Mouse (Mus musculus) hindbrain, embryonic 11.5 days (tissue): ENCODE measurements at regions not wholly inside any gene's neighbourhood (a gene's known extent, or its start where the extent isn't known, plus 50 kb on each side); places are given as distances from the start of the nearest gene placed in this dataset.

ENCODE experiments used
- ATAC-seq: fragments of 200-750 bp; cut with Nextera tagmentation; 2 replicates; pipeline ENCODE4 v1.8.0; 2017; ENCODE audit warnings: mild to moderate bottlenecking, moderate TSS enrichment, moderate library complexity; ENCODE audit not compliant: low FRiP score
- DNase-seq: peaks from one replicate; pipeline ENCODE4 v3.0.0-alpha.2; 2015; ENCODE audit warnings: low spot score
- H3K27ac ChIP-seq: fragments of 300-500 bp; sonication (generic); 2 replicates; pipeline ENCODE4 v1.5.1; 2014; ENCODE audit warnings: mild to moderate bottlenecking, low read depth, low read length
- H3K27me3 ChIP-seq: fragments of 300-500 bp; sonication (generic); 2 replicates; pipeline ENCODE4 v1.6.1; 2014; ENCODE audit warnings: mild to moderate bottlenecking, low read length, moderate library complexity, mixed read lengths; ENCODE audit not compliant: control insufficient read depth, insufficient read depth
- H3K36me3 ChIP-seq: fragments of 300-500 bp; sonication (generic); 2 replicates; pipeline ENCODE4 v1.6.1; 2014; ENCODE audit warnings: mild to moderate bottlenecking, low read length, moderate library complexity, mixed read lengths; ENCODE audit not compliant: control insufficient read depth, insufficient read depth
- H3K4me1 ChIP-seq: fragments of 300-500 bp; sonication (generic); replicated peaks from 2 replicates; pipeline ENCODE4 v1.6.1; 2014; ENCODE audit warnings: low read length, mixed read lengths; ENCODE audit not compliant: control insufficient read depth, insufficient read depth
- H3K4me2 ChIP-seq: fragments of 300-500 bp; sonication (generic); replicated peaks from 2 replicates; pipeline ENCODE4 v1.6.1; 2014; ENCODE audit warnings: mild to moderate bottlenecking, low read depth, low read length
- H3K4me3 ChIP-seq: fragments of 300-500 bp; sonication (generic); 2 replicates; pipeline ENCODE4 v1.5.1; 2014; ENCODE audit warnings: low read depth, low read length
- H3K9ac ChIP-seq: fragments of 300-500 bp; sonication (generic); 2 replicates; pipeline ENCODE4 v1.6.1; 2014; ENCODE audit warnings: low read depth, low read length
- H3K9me3 ChIP-seq: fragments of 300-500 bp; sonication (generic); 2 replicates; pipeline ENCODE4 v1.6.1; 2016; ENCODE audit warnings: low read length; ENCODE audit not compliant: control insufficient read depth
- WGBS: fragments of 180-500 bp; shearing (Covaris S2); extraction: QIAGEN DNeasy Blood & Tissue Kit; methylation state at CpG from one replicate; pipeline ENCODE4 v1.1.7; 2014; 5-methylcytosine and 5-hydroxymethylcytosine counted together

GRCm38 (mm10) chr1:77109861-77110785 lies 404.8 kb downstream of the Epha4 start:
- Histone ChIP-seq H3K4me1 (no peaks in the 10 kb centered on the region), H3K4me2 (no peak overlapping the region), H3K27ac (no peak overlapping the region), H3K27me3 (no peaks in the 10 kb centered on the region), H3K9ac (no peak overlapping the region), H3K9me3 (no peaks in the 10 kb centered on the region), H3K4me3 (no peak overlapping the region), H3K36me3 (no peaks in the 10 kb centered on the region)
- ATAC-seq (no peak), DNase-seq (no peak)
- 67% methylated on average over 6 of the region's 6 CpGs for WGBS

GRCm38 (mm10) chr1:77128411-77128810 lies 386.5 kb downstream of the Epha4 start:
- Histone ChIP-seq H3K27me3 (no peaks in the 10 kb centered on the region), H3K4me3 (no peak overlapping the region), H3K9ac (no peak overlapping the region), H3K27ac (no peak overlapping the region), H3K36me3 (no peaks in the 10 kb centered on the region), H3K4me1 (no peaks in the 10 kb centered on the region), H3K9me3 (no peaks in the 10 kb centered on the region), H3K4me2 (no peak overlapping the region)
- ATAC-seq (no peak), DNase-seq (no peak)
- 63% methylated on average over 3 of the region's 3 CpGs for WGBS

GRCm38 (mm10) chr1:77137663-77138062 lies 377.2 kb downstream of the Epha4 start:
- Histone ChIP-seq H3K4me1 (no peaks in the 10 kb centered on the region), H3K9me3 (no peaks in the 10 kb centered on the region), H3K4me2 (no peak overlapping the region), H3K9ac (no peak overlapping the region), H3K36me3 (no peaks in the 10 kb centered on the region), H3K27me3 (no peaks in the 10 kb centered on the region), H3K4me3 (no peak overlapping the region), H3K27ac (no peak overlapping the region)
- DNase-seq, result peak; percentile 21
- 13% methylated on average over 6 of the region's 6 CpGs for WGBS
- ATAC-seq, result no peak

DNA sequence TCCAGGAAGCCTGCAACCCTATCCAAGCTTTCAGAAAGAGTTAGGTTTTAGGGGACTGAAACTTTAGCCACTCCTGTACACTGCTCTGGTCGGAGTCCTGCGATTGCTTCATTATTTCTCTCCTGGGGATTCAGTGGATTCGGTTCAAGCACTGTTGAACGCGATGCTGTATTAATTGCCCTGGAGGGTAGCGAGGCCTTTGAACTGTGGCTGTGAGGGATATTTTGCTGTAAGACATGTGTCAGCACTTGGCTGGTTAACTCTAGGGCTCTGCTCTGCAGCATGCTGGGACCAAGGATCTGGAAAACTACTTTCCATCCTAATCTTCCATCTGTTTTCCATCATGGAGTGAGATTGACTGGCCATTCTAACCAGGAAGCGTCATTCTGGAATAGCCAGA lies 374.0 kb downstream of the Epha4 start:
- DNase-seq, result peak; percentile 27
- Histone ChIP-seq H3K9ac (no peak overlapping the region), H3K4me3 (no peak overlapping the region), H3K9me3 (no peaks in the 10 kb centered on the region), H3K36me3 (no peaks in the 10 kb centered on the region), H3K27me3 (no peaks in the 10 kb centered on the region), H3K4me2 (no peak overlapping the region), H3K27ac (no peak overlapping the region), H3K4me1 (no peaks in the 10 kb centered on the region)
- ATAC-seq, result no peak
- 55% methylated on average over 7 of the region's 7 CpGs for WGBS

- Histone ChIP-seq H3K36me3 (no peaks in the 10 kb centered on the region), H3K27me3 (no peaks in the 10 kb centered on the region), H3K27ac (no peak overlapping the region), H3K9ac (no peak overlapping the region), H3K4me3 (no peak overlapping the region), H3K4me1 (no peaks in the 10 kb centered on the region), H3K4me2 (no peak overlapping the region), H3K9me3 (no peaks in the 10 kb centered on the region)
- 91% methylated on average over 4 of the region's 4 CpGs for WGBS
- no peak for ATAC-seq
- no peak for DNase-seq
Observed at GRCm38 (mm10) chr1:77148052-77148451, 366.8 kb downstream of the Epha4 start.

- H3K4me3 ChIP-seq, result no peak overlapping the region
- no peak overlapping the region for H3K9ac ChIP-seq
- no peak for ATAC-seq
- H3K4me2 ChIP-seq, result no peak overlapping the region
- WGBS, result 71% methylated on average over 4 of the region's 4 CpGs
- no peaks in the 10 kb centered on the region for H3K36me3 ChIP-seq
- H3K4me1 ChIP-seq, result no peaks in the 10 kb centered on the region
- DNase-seq, result no peak
- no peaks in the 10 kb centered on the region for H3K27me3 ChIP-seq
- no peaks in the 10 kb centered on the region for H3K9me3 ChIP-seq
- H3K27ac ChIP-seq, result no peak overlapping the region
Observed at GRCm38 (mm10) chr1:77168316-77168715, 346.6 kb downstream of the Epha4 start.

DNA sequence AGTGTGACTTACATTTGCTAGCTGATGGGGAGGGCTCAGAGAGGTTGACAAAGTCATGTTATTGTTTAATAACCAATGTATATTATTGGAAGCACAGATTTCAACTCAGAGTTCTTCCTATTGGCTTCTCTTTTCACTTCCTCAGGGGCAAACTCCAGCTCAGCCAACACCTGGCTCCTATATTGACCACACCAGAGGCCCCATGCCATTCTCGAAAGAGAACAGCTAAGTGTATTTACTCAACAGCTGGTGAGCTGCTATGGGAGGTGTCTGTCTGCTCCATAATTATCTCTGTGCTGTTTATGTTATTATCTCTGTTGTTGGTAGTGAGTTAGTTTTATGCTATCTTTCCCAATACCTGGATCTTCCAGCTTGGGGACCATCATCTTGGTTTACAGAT lies 342.4 kb downstream of the Epha4 start:
- DNase-seq (no peak), ATAC-seq (no peak)
- no peak overlapping the region for H3K4me3 ChIP-seq
- H3K9ac ChIP-seq, result no peak overlapping the region
- WGBS, result 93% methylated on average over 1 of the region's 1 CpGs
- no peaks in the 10 kb centered on the region for H3K27me3 ChIP-seq
- H3K36me3 ChIP-seq, result no peaks in the 10 kb centered on the region
- H3K4me1 ChIP-seq, result no peaks in the 10 kb centered on the region
- H3K27ac ChIP-seq, result no peak overlapping the region
- no peaks in the 10 kb centered on the region for H3K9me3 ChIP-seq
- H3K4me2 ChIP-seq, result no peak overlapping the region

DNA sequence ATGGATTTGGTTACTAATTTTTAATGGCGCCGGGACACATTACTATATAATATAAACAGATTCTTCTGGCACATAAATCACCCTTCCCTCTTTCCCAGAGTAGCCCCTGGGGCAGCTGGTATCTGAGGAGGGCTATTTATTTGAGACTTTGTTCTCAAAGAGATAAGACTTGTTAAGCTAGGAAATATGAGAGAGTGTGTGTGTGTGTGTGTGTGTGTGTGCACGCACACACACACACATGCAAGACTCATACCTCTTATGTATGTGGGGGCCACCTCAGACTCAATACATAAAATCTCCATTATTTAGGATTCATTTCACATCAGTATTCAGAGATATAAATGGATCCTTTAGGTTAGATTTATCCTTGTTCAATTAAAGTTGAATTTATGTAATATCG lies 340.1 kb downstream of the Epha4 start:
- Histone ChIP-seq H3K4me1 (no peaks in the 10 kb centered on the region), H3K9ac (no peak overlapping the region), H3K36me3 (no peaks in the 10 kb centered on the region), H3K27ac (no peak overlapping the region), H3K9me3 (no peaks in the 10 kb centered on the region), H3K4me2 (no peak overlapping the region), H3K4me3 (no peak overlapping the region), H3K27me3 (no peaks in the 10 kb centered on the region)
- DNase-seq (no peak), ATAC-seq (no peak)
- 93% methylated on average over 4 of the region's 4 CpGs for WGBS

GRCm38 (mm10) chr1:77175214-77175613 lies 339.7 kb downstream of the Epha4 start:
- no peak for DNase-seq

More at GRCm38 (mm10) chr1:77175214-77175613, 339.7 kb downstream of the Epha4 start:
- Histone ChIP-seq H3K27ac (no peak overlapping the region), H3K9me3 (no peaks in the 10 kb centered on the region), H3K36me3 (no peaks in the 10 kb centered on the region), H3K4me1 (no peaks in the 10 kb centered on the region), H3K27me3 (no peaks in the 10 kb centered on the region), H3K4me2 (no peak overlapping the region), H3K4me3 (no peak overlapping the region), H3K9ac (no peak overlapping the region)
- 64% methylated on average over 3 of the region's 3 CpGs for whole genome bisulfite sequencing
- ATAC-seq, result no peak
